Mouse (Mus musculus): ENCODE data around the gene Med12l.

The Med12l gene

DNA sequence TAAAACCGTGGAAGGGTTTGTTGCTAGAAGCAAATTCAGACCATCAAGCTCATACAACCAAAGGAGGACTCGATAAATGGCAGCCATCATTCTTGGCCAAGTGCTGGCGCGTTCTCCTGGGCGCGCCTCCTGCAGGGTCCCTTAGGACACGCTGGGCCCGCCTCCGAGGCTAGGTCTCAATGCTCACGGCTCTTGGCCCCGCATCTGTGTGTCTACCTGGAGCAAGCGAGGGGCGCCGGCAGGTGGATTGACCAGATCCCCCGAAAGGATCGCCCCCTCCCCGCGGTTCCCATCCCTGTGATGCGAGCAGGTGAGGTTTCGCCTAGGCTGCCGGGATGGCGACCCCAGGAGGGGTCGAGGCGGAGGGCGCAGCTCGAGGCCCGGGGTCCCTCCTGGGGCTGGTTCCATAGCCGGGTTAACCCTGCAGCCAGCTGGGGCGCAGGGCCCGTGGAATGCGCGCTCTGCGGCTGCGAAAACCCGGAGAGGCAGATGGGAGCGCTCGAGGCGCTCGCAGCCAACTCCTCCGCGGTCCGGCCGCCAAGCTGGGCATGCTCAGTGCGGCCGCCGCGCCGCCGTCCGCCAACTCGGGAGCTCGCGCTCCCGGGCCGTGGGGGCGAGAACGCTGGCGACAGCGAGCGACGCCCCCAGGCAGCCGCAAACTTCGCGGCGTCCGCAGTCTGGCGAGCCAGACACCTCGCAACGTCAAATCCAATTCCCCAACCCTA lies at the start of gene Med12l:
Gene Med12l, plus strand, starts transcription at position 555 of the 725 bp plus-strand sequence.
- no peak for DNase-seq (ENCODE audit: extremely low spot score, low read depth, low spot score)

DNA sequence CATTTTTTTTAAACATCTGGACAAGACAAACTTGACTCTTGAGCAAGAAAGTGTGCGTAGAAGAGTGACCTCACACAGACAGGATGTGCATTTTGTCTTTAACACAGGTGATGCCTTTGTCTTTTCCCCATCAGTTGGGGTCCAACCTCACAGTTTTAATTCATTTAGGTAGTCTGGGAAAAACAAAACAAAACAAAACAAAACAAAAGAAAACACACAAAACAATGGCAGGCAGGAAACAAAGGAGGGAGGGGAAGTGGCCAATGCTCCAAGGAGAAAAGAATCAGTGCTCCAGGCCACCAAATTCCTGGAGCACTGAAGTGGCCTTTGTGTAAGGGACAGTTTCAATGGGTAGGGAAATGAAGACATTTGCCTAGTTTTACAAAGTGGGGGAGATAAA lies 44.5 kb upstream of the Med12l start:
- no peak for DNase-seq (ENCODE audit: extremely low spot score, low read depth, low spot score)

DNA sequence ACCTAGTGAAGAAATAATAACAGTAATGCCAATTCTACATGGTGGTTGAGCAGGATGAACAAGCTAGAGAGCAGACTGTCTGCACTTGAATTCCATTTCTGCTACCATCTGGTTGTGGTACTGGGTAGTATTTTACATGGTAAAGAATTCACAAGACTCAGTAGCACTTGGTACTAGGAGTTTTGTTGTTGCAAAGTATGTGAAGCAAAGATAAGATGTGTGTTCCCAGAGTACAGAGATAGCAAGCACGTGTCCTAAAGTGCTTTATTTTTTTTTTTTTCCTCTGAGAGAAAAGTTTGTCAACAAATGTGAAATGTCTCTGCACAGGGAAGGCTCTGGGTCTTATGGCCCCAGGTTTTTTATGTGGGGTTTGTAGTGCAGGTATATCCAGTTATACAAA lies 28.2 kb upstream of the Med12l start:
- DNase-seq (ENCODE audit: extremely low spot score, low read depth, low spot score) = no peak

DNA sequence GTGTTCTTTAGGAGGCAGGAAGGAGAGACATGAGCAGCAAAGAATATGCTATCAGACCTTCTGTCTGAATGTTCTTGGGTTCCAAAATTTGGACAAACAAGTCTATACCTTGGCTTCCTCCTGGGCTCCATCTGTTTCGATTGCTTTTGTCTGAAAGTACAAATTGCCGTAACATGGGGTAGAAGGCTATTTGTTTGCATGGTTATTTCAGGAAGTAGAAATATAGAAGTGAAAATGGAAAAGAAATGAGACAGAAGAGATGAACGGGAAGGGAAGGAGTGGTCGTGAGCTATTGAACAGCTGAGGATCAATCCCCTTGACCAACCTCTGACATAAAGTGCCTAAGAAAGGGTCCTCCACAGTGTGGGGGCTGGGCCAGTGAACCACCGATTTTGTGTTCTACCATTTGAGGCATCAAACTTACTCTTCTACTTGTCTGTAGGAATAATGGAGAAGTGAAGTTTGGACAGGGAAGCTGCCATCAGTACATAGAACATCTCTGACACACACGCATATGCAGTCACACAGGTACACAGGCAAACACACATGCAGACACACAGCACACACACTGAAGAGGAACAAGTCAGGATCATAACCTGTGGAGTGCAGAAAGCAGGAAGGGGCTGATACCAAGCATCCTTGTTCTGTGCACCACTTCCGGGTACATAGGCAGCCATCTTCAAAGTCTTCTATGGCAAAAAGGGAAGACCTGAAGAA lies 27.6 kb upstream of the Med12l start:
- DNase-seq (ENCODE audit: extremely low spot score, low read depth, low spot score) = no peak

DNA sequence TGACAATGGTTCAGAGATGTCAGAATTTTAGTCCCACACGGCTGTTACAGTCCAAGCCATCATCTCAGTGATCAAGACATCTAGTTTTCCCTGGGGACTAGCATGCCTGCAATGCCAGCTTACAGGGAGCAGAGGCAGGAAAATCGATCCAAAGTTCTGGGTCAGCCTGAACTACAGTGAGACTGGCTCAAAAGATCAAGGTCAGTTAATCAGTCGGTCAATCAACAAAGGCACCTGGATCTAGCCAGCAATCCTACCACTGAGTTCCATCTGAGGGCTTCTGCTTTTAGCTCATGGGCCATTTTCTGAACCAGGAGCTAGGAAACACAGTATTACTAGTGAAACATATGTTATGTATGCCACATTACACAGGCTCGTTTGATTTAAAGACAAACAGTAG lies 25.0 kb upstream of the Med12l start:
- no peak for DNase-seq (ENCODE audit: extremely low spot score, low read depth, low spot score)

DNA sequence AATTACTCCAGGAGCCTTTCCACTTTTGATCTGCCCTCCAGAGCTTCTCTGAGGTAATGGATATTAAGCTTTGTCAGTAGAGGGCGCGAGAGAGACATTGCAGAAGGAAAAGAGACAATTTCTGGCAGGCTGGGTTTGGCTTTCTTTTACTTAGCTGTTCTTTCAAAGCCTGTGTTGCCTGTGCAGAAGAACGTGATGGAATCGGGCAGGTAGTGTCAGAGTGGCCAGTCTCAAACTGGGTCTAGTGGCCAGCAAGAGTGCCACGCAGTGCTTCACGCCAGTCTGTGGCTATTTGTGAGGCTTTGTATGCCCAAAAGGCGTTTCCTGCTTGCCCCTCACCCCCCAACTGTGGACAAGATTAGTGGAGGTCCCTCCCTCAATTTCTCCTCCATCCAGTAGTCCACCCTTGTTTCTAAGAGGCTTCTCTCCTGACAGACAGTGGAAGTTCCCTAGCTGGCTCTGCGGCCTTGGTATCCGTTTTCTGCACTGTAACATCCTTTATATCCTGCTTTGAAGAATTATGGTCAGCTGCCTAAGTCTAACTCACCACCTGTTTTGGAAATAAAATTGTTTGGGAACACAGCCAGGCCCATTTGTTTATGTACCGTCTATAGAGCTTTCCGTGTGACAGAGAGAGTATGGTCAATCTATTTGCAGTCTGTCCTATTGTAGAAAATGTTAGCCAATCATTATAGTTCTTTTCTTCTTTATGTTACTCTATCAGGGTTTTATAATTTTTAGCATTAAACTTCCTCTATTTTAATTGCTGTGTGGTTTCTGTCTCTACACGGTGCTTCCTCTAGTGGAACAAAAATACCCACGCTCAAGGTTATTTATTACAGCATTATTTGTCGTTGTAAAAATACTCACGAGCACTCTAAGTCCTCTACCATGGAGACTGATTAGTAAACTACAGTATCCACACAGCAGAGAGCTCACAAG lies 22.5 kb upstream of the Med12l start:
- DNase-seq (ENCODE audit: extremely low spot score, low read depth, low spot score) = no peak

DNA sequence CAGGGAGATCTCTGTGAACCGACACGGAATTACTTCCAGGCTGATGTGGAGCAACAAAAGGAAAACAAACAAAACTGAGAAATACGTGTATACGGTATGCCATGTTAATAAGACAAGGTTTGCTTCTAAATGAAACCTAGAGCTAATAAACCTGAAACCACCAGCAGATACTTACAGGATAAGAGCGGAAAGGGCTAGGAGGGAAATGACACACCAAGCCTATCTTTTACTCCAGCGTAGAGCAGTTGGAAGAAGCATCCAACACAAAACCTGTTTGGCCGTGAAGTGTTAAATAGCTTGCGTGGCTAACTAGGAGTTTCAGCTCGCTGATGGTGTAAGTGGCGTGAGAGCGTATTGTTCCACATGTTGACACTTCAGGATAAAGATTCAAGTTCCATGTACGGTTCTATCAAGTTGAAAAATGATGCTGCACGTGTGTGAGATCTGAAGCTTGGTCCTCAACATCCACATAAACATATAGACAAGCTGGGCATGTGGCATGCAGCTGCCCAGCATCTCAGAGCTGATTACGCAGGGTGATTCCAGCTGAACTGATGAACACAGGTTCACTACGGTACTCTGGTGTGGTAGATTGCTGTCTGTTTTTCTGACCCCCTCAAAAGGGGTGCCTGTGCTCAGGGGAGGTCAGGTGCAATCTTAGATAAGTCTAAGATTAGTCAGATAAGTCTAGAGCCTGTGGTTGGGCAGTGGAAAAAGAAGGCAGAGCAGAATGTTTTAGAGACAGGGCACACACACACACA lies 21.6 kb upstream of the Med12l start:
- DNase-seq (ENCODE audit: extremely low spot score, low read depth, low spot score) = no peak

DNA sequence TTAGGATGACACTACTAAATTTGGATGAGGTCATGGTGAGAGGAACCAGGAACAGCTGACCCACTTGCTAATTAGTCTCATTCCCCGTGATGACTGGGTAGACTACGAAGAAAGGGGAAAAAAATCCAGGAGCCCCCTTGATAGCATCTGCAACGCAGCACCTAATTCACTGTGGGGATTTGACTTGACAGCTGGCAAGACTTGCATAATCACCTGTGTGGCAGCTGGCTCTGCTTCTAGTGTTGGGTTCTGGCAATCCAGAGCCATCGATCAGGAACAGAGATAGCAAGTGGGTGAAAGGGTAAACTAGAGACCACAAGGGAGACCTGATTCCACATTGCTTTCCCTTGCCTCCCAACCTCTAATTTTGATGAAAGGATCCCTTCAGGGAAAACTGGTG lies 19.8 kb upstream of the Med12l start:
- no peak for DNase-seq (ENCODE audit: extremely low spot score, low read depth, low spot score)

DNA sequence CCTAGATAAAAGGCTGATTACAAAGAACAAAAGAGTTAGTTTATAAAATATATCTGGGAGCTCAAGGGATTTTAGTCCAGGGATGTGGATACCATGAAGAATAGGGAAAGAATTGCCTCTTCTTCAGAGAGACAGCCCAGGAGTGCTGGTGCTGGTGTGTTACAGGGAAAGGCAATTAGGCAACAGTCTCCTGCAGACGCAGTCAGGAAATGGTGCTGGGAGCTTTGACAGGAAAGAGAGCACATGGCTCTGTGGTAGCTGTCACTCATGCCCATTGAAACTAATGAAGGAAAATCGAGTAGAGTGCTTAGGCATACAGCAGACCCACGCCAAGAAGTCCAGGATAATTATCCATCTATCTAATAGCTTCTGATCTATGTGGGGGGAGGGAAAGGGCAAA lies 16.3 kb upstream of the Med12l start:
- no peak for DNase-seq (ENCODE audit: extremely low spot score, low read depth, low spot score)

DNA sequence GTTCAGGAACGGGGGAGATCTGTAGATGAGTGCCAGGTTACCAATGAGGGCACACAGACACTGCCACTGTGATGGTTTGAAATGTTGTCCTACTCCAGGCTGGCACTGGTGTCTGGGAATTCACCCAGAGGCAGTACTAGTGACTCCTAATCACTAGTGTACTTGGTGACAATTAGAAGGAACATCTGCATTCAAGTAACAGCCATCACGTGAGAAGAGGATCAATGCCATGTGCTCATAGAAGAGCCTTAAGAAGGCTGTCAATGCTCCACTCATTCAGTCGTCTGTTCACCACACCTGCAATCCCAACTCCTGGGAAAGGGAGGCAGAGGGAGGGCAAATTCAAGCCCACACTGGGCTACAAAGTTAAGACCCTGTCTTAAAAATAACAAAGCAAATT lies 15.1 kb upstream of the Med12l start:
- no peak for DNase-seq (ENCODE audit: extremely low spot score, low read depth, low spot score)

DNA sequence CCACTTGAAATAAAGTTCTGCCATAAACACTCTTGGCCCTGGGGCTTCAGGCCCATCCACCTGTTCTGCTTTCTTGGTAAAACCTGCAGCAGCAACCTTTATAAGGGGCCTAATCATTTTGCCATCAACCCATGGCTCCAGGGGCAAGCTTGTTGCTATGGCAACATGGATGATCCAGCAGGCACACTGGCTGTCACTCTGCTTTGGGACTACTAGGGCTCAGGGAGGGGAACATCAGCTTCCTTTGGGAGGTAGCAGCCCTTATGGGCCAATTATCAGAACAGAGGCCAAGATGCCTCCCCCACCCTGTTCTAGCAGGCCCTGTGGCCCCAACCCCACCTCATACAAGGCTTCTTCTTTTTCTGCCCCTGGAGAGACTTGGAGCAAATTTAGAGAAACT lies 13.5 kb upstream of the Med12l start:
- DNase-seq (ENCODE audit: extremely low spot score, low read depth, low spot score) = no peak

DNA sequence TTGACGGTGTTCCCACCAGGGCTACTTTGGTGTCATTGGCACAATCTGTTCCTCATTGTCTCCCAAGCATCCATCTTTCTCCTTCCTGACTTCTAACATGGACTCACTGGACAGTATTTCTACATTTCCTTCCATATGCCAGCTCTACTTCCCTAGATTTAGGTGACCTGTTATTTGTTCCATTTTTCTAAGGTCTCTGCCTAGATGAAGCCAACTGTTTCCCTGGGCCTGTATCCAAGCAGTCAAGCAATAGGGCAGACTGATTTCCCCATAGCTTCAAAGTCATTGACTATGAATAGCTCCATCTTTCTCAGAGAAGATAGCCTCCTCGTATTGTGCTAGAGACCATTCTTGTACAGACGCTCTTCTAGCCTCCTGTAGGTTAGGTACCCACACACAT lies 12.0 kb upstream of the Med12l start:
- DNase-seq (ENCODE audit: extremely low spot score, low read depth, low spot score) = no peak

DNA sequence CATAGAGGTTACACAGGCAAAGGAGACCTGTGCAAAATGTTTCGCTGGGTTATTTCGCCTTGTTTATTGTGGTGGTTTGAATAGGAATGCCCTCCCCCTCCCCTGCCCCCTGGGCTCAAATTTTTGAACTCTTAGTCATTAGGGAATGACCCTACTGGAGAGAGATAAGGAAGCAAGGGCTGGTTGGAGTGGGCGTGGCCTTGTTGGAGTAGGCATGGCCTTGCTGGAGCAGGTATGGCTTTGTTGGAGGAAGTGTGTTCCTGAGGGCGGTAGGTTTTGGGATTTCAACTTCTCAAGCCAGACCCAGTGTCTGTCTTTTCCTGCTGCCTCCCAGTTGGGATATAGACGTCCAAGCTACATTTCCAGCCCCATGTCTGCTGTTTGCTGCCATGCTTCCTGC lies 1.9 kb upstream of the Med12l start:
- no peak for DNase-seq (ENCODE audit: extremely low spot score, low read depth, low spot score)

DNA sequence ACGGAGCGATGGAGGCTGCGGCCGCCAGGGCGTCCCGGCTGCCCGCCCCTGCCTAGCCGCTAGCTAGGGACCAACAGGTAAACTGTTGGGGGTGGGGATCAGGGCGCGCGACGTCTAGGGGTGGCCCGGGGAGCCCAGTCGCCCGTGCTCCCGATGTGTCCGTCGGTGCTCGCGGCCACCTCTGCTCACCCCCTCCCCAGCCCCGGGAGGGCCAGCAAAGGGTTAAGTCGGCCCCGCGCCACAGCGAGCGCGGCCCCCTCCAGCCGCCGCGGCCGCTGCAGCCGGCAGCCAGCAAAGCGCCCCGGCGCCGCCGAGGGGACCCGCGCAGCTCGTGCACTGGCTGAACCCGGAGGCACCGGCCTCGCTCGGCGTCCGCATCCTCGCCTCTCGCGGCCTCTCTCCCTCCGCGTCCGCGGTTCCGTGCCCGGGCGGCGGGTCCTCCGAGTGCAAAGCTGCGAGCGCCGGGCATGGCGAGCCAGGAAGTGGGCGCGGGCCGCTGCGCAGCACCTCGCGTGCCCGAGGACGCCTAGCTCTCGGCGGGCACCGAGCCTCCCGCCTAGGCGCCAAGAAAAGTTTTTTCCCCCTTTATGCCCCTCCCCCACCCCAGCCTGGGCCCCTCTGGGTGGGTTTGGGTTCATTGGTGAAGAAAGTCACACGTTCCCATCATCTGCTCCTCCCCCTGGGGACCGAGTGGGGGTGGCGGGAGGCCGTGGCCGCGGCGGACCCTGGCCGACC lies 538 bp downstream of the Med12l start:
- DNase-seq (ENCODE audit: extremely low spot score, low read depth, low spot score) = no peak

DNA sequence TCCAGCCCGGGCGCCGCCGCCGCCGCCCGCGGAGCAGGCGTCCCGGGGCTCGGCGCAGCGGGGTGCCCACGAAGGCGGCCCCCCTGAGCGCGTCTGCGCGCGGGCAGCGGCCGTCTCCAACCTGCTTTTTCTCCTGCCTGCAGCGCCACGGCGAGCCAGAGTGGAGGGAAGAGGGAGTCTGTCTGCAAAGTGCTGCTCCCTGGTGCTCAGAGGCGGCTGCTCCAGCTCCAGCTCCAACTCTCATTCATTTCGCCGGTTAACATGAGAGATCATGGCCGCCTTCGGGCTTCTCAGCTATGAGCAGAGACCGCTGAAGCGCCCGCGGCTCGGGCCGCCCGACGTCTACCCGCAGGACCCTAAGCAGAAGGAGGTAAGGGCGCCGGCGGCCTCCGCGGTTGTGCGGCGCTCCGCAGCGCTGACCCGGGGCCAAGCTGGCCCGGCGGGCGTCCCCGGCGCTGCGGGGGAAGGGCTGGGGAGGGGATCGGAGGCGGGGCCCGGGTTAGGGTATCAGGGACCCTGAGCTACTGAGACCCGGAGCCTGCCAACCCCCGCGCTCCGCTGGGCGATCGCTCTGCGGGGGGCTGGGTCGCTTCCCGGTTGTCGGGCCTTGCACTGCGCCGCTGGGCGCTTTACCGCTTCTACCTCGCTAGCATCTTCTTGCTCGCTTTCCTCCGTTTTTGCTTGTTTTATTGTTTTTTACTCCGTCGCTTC lies 1.3 kb downstream of the Med12l start:
- no peak for DNase-seq (ENCODE audit: extremely low spot score, low read depth, low spot score)

DNA sequence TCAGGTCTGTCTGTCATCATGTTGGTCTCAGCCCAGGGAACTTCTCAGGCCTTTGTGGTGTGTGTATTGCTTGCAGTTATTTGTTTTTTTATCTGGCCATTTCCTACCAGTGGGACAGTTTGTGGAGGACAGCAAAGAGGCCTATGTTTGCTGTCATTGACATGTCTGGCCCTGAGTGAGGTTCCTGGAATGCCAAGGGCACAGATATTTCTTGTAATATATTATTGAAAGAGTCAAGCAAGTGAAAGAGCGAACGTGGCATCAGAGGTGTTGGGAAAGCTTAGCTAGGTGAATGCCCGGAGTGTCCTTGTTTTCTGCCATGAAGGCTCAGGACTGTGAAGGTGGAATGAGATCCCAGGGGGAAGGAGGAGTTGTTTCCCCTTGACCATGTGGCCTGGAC lies 4.7 kb downstream of the Med12l start:
- DNase-seq (ENCODE audit: extremely low spot score, low read depth, low spot score) = no peak

DNA sequence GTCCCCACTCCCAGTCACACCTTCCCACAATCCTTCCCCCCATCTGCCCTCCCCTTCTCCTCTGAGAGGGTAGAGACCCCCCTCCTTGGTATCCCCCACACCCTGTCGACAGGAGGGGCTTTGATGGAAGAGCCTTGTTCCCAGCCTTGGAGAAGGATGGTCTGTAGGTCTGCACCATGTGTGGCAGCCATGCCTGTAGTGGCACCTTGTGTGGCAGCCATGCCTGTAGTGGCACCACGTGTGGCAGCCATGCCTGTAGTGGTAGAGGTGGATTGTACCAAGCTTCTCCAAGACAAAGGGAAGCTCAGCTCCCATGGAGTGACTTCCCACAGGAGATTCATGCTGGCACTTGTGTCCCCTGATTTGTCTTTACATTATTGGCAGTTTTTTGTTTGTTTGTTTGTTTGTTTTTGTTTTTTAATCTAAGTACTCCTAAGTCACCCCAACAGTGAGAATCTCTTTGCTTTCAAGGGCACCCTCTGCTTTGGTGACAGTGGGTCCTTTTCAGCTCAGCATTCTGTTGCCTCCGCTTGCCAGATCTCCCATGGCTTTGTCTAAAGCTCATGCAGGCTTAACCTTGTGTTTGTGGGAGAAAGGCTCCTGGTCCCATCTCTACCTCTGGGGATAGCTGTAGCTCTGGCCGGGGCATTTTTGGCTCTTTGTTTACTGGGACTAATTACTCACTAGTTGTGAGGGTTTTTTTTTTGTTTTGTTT lies 10.2 kb downstream of the Med12l start:
- DNase-seq (ENCODE audit: extremely low spot score, low read depth, low spot score) = no peak

DNA sequence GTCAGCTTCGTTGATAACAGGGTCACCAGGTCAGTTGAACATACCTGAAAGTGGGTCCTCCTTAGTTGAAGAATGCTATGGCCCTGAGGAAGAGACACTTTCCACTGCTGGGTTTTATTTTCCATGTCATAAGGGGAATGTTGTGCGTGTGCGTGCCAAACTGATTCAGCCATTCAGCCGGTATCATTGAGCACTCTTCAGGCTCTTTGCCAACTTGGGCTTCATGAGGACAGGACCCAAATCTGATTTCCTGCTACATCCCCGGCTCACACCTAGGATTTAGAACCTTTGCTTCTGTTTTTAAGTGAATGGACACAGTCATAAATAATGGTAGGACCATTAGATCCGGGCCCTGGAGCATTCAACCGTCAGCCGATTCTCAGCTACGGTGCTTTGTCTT lies 10.9 kb downstream of the Med12l start:
- no peak for DNase-seq (ENCODE audit: extremely low spot score, low read depth, low spot score)

DNA sequence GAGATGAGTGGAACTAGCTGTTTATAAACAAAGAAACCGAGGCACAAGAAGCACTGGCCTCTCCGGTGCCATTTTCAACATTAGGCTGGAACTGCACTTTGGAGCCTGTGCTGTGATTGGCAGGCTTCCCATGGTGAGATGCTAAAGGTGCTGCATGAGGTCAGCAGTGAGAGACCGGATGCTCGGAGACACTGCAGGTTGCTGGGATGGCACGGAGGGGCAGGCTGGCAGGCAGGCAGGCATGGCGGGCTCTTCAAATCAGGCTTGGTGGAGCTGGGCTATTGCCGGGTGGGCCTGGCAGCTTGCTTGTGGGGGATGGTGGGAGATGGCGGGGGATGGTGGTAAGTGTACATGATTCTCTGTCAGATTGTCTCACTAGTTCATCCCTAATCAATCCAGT lies 15.6 kb downstream of the Med12l start:
- no peak for DNase-seq (ENCODE audit: extremely low spot score, low read depth, low spot score)

All from hindlimb bud, embryonic 11.5 days (tissue).